Mouse (Mus musculus) olfactory bulb, adult 2 months (tissue): ENCODE measurements around the gene Tmem156.

Source experiments
- CTCF ChIP-seq: fragments of 200-500 bp; IDR thresholded peaks from 2 replicates; pipeline ENCODE4 v1.5.1; 2012; ENCODE audit warnings: low read depth, mild to moderate bottlenecking, low read length, moderate library complexity; ENCODE audit not compliant: insufficient read depth
- POLR2A ChIP-seq: fragments of 200-500 bp; IDR thresholded peaks from 2 replicates; pipeline ENCODE4 v1.6.1; 2012; ENCODE audit warnings: mild to moderate bottlenecking, low read depth, low read length, moderate library complexity; ENCODE audit not compliant: insufficient read depth

- TF ChIP-seq CTCF, result no peak
- no peak for TF ChIP-seq POLR2A
These were observed 10.2 kb upstream of the Tmem156 start for GRCm38 (mm10) chr5:65102026-65102640.
